Mouse (Mus musculus) naive thymus-derived CD4-positive, alpha-beta T cell, adult 5 months (primary cell): ENCODE data around the gene Slc9a9. TPM values are rescaled to one million over a fixed set of nuclear protein-coding genes. Genes with fewer than 3 reads are reported as not detected.

Experiments used
- polyA plus RNA-seq: library from polyadenylated mRNA; unstranded; fragments of 100-300 nt; shearing (Covaris generic); gene quantifications from one replicate; pipeline ENCODE4 v1.2.1, GENCODE M21; 2017

Gene Slc9a9
- 33.6 TPM for polyA plus RNA-seq

GRCm38 (mm10) chr9:94669791-94670577, at the start of gene Slc9a9:
Gene Slc9a9 (plus strand): TSS chr9:94669909.

Other genes starting within 250 kb of the Slc9a9 start
- 14.8 TPM for gene 1190002N15Rik, start 131.8 kb upstream of the Slc9a9 start, polyA plus RNA-seq